Mouse (Mus musculus) cortical plate, adult 2 months (tissue): ENCODE measurements around the gene Tesk2.

Source experiments
- CTCF ChIP-seq: fragments of 200-500 bp; IDR thresholded peaks from 2 replicates; pipeline ENCODE4 v1.5.1; 2011; ENCODE audit warnings: mild to moderate bottlenecking, control low read depth, low read length; ENCODE audit not compliant: insufficient read depth; ENCODE audit errors: extremely low read depth
- POLR2A ChIP-seq: fragments of 200-500 bp; IDR thresholded peaks from 2 replicates; pipeline ENCODE4 v1.6.1; 2011; ENCODE audit warnings: mild to moderate bottlenecking, low read length, control low read depth; ENCODE audit not compliant: insufficient read depth; ENCODE audit errors: extremely low read depth

DNA sequence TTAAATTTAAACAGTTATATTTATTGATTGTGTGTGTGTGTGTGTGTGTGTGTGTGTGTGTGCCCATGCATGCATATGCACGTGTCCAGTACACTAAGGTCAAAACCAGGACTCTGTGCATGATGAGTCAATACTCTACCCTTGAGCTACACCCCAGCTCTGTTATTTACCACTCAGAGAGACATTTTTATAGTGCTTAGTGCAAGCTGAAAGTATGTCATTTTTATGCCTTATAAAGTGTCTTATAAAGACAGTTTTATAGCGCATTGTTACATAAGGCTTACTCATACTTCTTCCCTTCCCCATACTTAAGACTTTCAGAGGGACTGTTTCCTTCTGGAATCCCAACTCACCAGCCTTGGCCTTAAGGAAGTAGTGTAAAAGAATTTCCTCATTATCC, 29.0 kb downstream of the Tesk2 start:
- TF ChIP-seq CTCF (no peak), POLR2A (no peak)
